Mouse (Mus musculus) Patski (cell line): ENCODE results near the gene Lamb2. TPM values are rescaled to one million over a fixed set of nuclear protein-coding genes. Genes with fewer than 3 reads are reported as not detected.

Source experiments
- ATAC-seq: fragments of 100-300 bp; one replicate; pipeline ENCODE4 v1.8.0; 2021
- CTCF ChIA-PET: fragments of 350-600 bp; sonication (Branson Sonifier 250); formaldehyde crosslinking; loops from one replicate; lab custom pipeline; 2022; ENCODE audit warnings: inconsistent platforms; lab: Charles Lee
- POLR2A ChIA-PET: fragments of 350-600 bp; sonication (Branson Sonifier 250); formaldehyde crosslinking; loops from one replicate; lab custom pipeline; 2022; ENCODE audit warnings: antibody characterized with exemption, inconsistent platforms; lab: Charles Lee
- DNase-seq: peaks from one replicate; pipeline ENCODE4 v3.0.0-alpha.2; 2011; ENCODE audit warnings: low read depth, low spot score
- H3K27me3 ChIP-seq: fragments of 371-371 bp; one replicate; pipeline ENCODE4 v1.5.1; 2021
- CTCF ChIP-seq: fragments of 100-300 bp; IDR thresholded peaks from one replicate; pipeline ENCODE4 v1.5.1; 2021
- in situ Hi-C: fragments of 300-500 bp; cut with MboI; formaldehyde crosslinking; loops from 3 replicates; pipeline ENCODE4 v1.11.1; 2018; ENCODE audit warnings: low pct_unique_long_range_greater_than_20kb, mixed read lengths
- polyA plus RNA-seq: library from polyadenylated mRNA; unstranded; gene quantifications from one replicate; pipeline ENCODE4 v1.2.3, GENCODE M21; 2021

Gene Lamb2
- polyA plus RNA-seq, 1 experiment from 2014 or later = 131 TPM

DNA sequence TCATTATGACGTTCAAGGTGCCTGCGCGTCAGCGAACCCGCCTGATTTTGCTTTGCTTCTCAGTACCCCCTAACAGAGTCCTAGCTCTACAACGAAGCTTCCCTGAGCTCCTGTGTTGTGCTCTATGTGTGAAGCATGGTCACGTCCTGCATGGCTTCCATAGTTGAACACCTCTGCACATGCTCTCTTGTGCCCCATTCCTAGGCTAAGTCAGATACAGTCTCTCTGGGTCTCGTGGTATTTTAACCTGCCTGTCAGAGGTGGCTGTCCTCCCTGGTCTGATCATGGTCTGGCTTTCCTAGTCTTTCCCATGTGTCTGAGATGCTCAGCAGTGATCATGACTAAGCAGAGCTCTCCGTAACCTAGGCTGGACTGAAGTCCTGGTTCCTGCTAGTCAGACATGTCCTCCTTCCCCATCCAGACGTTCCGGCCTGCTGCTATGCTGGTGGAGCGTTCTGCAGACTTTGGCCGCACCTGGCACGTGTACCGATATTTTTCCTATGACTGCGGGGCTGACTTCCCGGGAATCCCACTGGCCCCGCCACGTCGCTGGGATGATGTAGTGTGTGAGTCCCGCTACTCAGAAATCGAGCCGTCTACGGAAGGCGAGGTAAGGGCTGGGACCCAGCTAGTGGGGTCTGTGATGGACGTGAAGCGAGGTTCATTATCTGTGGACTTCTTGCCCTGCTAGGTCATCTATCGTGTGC, 1.4 kb downstream of the Lamb2 start:
- no peak for DNase-seq
- TF ChIP-seq CTCF = no peak
- ChIA-PET CTCF (no interaction called here), POLR2A (interaction anchor here (1.1 to 4.1 kb wide), 2 partner anchors 10 to 19 kb away, joined by 3 to 30 read pairs; partner anchors contain the start of gene Usp19)
- no peaks in the 10 kb centered on the region for H3K27me3 ChIP-seq
- no peak for ATAC-seq
- in situ Hi-C loops = no loop called here

- TF ChIP-seq CTCF = no peak
- ATAC-seq (no peak), DNase-seq (no peak)
- ChIA-PET POLR2A (interaction anchor here (4.1 kb wide), 1 partner anchor 9 kb away, joined by 30 read pairs; the partner anchor contains the start of gene Usp19), CTCF (interaction anchor here (1.2 kb wide), 1 partner anchor 19 kb away, joined by 3 read pairs; no protein-coding TSS in a partner anchor)
- in situ Hi-C loops = no loop called here
- no peaks in the 10 kb centered on the region for H3K27me3 ChIP-seq
Measured at GRCm38 (mm10) chr9:108481520-108482210, 2.1 kb downstream of the Lamb2 start.

DNA sequence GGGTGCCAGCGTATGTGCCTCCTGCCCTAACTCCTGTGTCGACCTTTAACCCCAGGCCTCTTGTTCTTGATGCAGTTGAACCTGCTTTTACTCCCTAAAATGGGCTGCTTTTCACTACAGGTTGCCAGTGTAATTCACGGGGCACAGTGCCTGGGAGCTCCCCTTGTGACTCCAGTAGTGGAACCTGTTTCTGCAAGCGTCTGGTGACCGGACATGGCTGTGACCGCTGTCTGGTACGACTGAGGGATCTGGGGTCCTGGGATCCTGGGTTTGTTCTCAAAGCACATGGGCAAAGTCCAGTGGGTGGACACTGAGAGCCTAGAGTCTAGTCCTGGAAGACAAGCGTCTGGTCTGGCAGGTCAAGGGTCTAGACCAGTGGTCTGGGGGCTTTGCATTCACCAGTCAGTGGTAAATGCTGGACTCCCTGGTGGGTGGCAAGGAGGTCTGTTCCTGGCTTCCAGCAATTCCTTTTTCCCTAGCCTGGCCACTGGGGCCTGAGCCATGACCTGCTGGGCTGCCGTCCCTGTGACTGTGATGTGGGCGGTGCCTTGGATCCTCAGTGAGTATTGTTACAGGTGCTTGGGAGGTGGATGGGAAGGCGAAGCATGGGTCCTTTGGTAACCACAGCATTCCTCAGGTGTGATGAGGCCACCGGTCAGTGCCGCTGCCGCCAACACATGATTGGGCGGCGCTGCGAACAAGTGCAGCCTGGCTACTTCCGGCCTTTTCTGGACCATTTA, 3.7 kb downstream of the Lamb2 start:
- no peak for TF ChIP-seq CTCF
- ChIA-PET POLR2A (interaction anchor here (1.0 kb wide), 1 partner anchor 20 kb away, joined by 3 read pairs; no protein-coding TSS in a partner anchor), CTCF (no interaction called here)
- in situ Hi-C loops = no loop called here
- ATAC-seq (no peak), DNase-seq (no peak)
- no peaks in the 10 kb centered on the region for H3K27me3 ChIP-seq

- no peaks in the 10 kb centered on the region for H3K27me3 ChIP-seq
- TF ChIP-seq CTCF = no peak
- ATAC-seq = no peak
- no peak for DNase-seq
- ChIA-PET CTCF (no interaction called here), POLR2A (no interaction called here)
- in situ Hi-C loops = no loop called here
Measured at GRCm38 (mm10) chr9:108484021-108484420, 4.5 kb downstream of the Lamb2 start.

GRCm38 (mm10) chr9:108485301-108485875, 5.9 kb downstream of the Lamb2 start:
- DNase-seq (no peak), ATAC-seq (no peak)
- H3K27me3 ChIP-seq = no peaks in the 10 kb centered on the region
- in situ Hi-C loops = no loop called here
- ChIA-PET POLR2A (interaction anchor here (0.6 kb wide), 1 partner anchor 267 kb away, joined by 5 read pairs; no protein-coding TSS in a partner anchor), CTCF (no interaction called here)
- TF ChIP-seq CTCF = no peak

GRCm38 (mm10) chr9:108486973-108487530, 7.5 kb downstream of the Lamb2 start:
- ChIA-PET CTCF (interaction anchor here (1.2 kb wide), 1 partner anchor 14 kb away, joined by 3 read pairs; no protein-coding TSS in a partner anchor), POLR2A (no interaction called here)
- no peak for TF ChIP-seq CTCF
- no peaks in the 10 kb centered on the region for H3K27me3 ChIP-seq
- DNase-seq = no peak
- no peak for ATAC-seq
- in situ Hi-C loops = no loop called here

GRCm38 (mm10) chr9:108488403-108488802, 8.9 kb downstream of the Lamb2 start:
- ChIA-PET CTCF (no interaction called here), POLR2A (interaction anchor here (5.5 kb wide), 1 partner anchor 8 kb away, joined by 30 read pairs; the partner anchor contains the start of gene Lamb2)
- in situ Hi-C loops = no loop called here
- no peaks in the 10 kb centered on the region for H3K27me3 ChIP-seq
- ATAC-seq = no peak
- no peak for TF ChIP-seq CTCF
- DNase-seq = no peak

GRCm38 (mm10) chr9:108489215-108489614, 9.7 kb downstream of the Lamb2 start:
- TF ChIP-seq CTCF = no peak
- no peak for ATAC-seq

GRCm38 (mm10) chr9:108489702-108490558, 10.4 kb downstream of the Lamb2 start:
- ATAC-seq (no peak), DNase-seq (no peak)
- TF ChIP-seq CTCF = no peak
- H3K27me3 ChIP-seq = no peaks in the 10 kb centered on the region
- CTCF ChIA-PET = no interaction called here
- in situ Hi-C loops = no loop called here
- POLR2A ChIA-PET = interaction anchor here (1.1 to 5.5 kb wide), 3 partner anchors 10 to 28 kb away, joined by 3 to 30 read pairs (median 4); partner anchors contain the start of genes Lamb2 and Qars

More at GRCm38 (mm10) chr9:108489215-108489614, 9.7 kb downstream of the Lamb2 start:
- ChIA-PET CTCF (no interaction called here), POLR2A (interaction anchor here (5.5 kb wide), 1 partner anchor 9 kb away, joined by 30 read pairs; the partner anchor contains the start of gene Lamb2)
- in situ Hi-C loops = no loop called here
- H3K27me3 ChIP-seq = no peaks in the 10 kb centered on the region
- no peak for DNase-seq
